Mouse (Mus musculus): ENCODE measurements around the gene Mok.

GRCm38 (mm10) chr12:110796748-110797147 is 44.0 kb downstream of the Mok start:
- TF ChIP-seq POLR2A (IDR thresholded peaks at IDR 0.05; ENCODE audit: borderline replicate concordance, extremely low read depth, insufficient read depth, insufficient read length, poor library complexity, severe bottlenecking) = no peak
- TF ChIP-seq CTCF (IDR thresholded peaks at IDR 0.05; ENCODE audit: borderline replicate concordance, extremely low read depth, insufficient read depth, insufficient read length) = no peak
